ENCODE assay signal across 9 mouse cellular contexts in the genomic region with DNA sequence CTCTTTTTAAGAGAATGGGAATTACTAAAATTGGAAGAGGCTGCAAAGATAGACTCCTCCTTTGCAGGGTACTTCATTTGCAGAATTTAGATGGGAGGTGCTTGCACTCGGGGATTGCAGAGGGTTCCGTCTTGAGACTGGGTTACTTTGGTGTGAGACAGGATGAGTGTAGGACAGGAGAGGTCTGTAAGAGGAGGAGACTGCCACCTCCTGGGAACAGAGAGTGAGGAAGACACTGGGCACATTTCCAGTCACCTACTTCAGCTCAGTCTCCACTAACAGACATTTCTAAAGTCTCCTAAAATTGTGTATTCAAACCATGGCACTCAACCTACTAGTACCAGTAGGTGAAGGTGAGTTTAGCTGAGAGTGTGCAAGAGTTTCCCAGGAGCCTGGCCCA. TPM values are rescaled to one million over a fixed set of nuclear protein-coding genes. Genes with fewer than 3 reads are reported as not detected.
DNase-seq lines count a peak whose midpoint lies in the region; ATAC-seq and TF ChIP-seq lines count a peak whose summit lies in the region.
"Had no signal": no experiment of that assay in that cellular context is flagged by ENCODE, and none has a peak within 500 bp of the region (broad histone marks: within the 10 kb centered on the region; RNA-seq: fewer than 3 reads in every experiment).

No protein-coding gene starts in this region.

- TF ChIP-seq CTCF in midbrain, postnatal 0 days (IDR thresholded peaks at IDR 0.05) = no peak; the same call in 1 of the 2 replicates

- WGBS in liver, embryonic 15.5 days (ENCODE audit: insufficient replicate concordance) = 29% methylated on average over 2 of the region's 2 CpGs
- 81% methylated on average over 2 of the region's 2 CpGs for WGBS in midbrain, postnatal 0 days

- peak overlapping the region; percentile 64 for H3K27ac ChIP-seq in liver, embryonic 15.5 days (replicated peaks)
- H3K27ac ChIP-seq in midbrain, postnatal 0 days (ENCODE audit: low read depth, low read length) = no peak overlapping the region
- H3K27ac ChIP-seq: neural tube, embryonic 12.5 days had no signal

- no peaks in the 10 kb centered on the region for H3K9me3 ChIP-seq in erythroblast, embryonic 14.5 days (ENCODE audit: control insufficient read depth, low read length)
- H3K9me3 ChIP-seq in liver, embryonic 15.5 days (replicated peaks) = no peaks in the 10 kb centered on the region
- H3K9me3 ChIP-seq in midbrain, postnatal 0 days (ENCODE audit: low read length) = no peaks in the 10 kb centered on the region
- H3K9me3 ChIP-seq: neural tube, embryonic 12.5 days had no signal

- peak; percentile 32 to 49 for DNase-seq in left cerebral cortex, adult 18-20 months (ENCODE audit: low spot score in 2 of 2)
- DNase-seq in left cerebral cortex, adult 11 months (ENCODE audit: low spot score) = no peak
- DNase-seq in MN1 (ENCODE audit: low spot score) = peak; percentile 53
- DNase-seq in cerebellum, postnatal 36 days = no peak
- no peak for DNase-seq in midbrain, postnatal 0 days (ENCODE audit: low spot score)

- no peak overlapping the region for H3K4me2 ChIP-seq in liver, embryonic 15.5 days
- no peak overlapping the region for H3K4me2 ChIP-seq in midbrain, postnatal 0 days (ENCODE audit: low read depth, low read length, poor library complexity, severe bottlenecking)
- H3K4me2 ChIP-seq: neural tube, embryonic 12.5 days had no signal

- peak overlapping the region; percentile 28; the same call in 1 of the 2 replicates for H3K9ac ChIP-seq in liver, embryonic 15.5 days
- no peak overlapping the region for H3K9ac ChIP-seq in midbrain, postnatal 0 days (replicated peaks; ENCODE audit: low read length, poor library complexity, severe bottlenecking)
- H3K9ac ChIP-seq: neural tube, embryonic 12.5 days had no signal

- H3K27me3 ChIP-seq in erythroblast, embryonic 14.5 days (ENCODE audit: control insufficient read depth) = no peaks in the 10 kb centered on the region
- H3K27me3 ChIP-seq in liver, embryonic 15.5 days = no peaks in the 10 kb centered on the region
- H3K27me3 ChIP-seq in midbrain, postnatal 0 days (ENCODE audit: insufficient read depth, low read length) = no peaks in the 10 kb centered on the region
- H3K27me3 ChIP-seq: neural tube, embryonic 12.5 days had no signal

- ATAC-seq in erythroblast, adult 5-6 weeks (replicated peaks; ENCODE audit: low FRiP score, poor library complexity, severe bottlenecking) = no peak
- peak; percentile 52; the same call in 1 of the 2 replicates for ATAC-seq in liver, embryonic 15.5 days (ENCODE audit: insufficient read depth)
- ATAC-seq in midbrain, postnatal 0 days (ENCODE audit: low FRiP score) = no peak

- peaks cover 86% of the 10 kb centered on the region for H3K4me1 ChIP-seq in erythroblast, embryonic 14.5 days (ENCODE audit: control insufficient read depth)
- peaks cover 92% of the 10 kb centered on the region for H3K4me1 ChIP-seq in liver, embryonic 15.5 days (replicated peaks)
- H3K4me1 ChIP-seq in midbrain, postnatal 0 days (ENCODE audit: insufficient read depth, low read length) = peaks cover 11% of the 10 kb centered on the region; the same call in 1 of the 2 replicates
- H3K4me1 ChIP-seq: neural tube, embryonic 12.5 days had no signal

- H3K4me3 ChIP-seq in erythroblast, embryonic 14.5 days (replicated peaks) = peak overlapping the region; percentile 6
- H3K4me3 ChIP-seq in liver, embryonic 15.5 days (replicated peaks) = no peak overlapping the region
- H3K4me3 ChIP-seq in midbrain, postnatal 0 days (ENCODE audit: low read depth, low read length) = no peak overlapping the region
- H3K4me3 ChIP-seq: neural tube, embryonic 12.5 days had no signal

- H3K36me3 ChIP-seq in erythroblast, embryonic 14.5 days (ENCODE audit: control insufficient read depth) = peaks cover 59% of the 10 kb centered on the region
- H3K36me3 ChIP-seq in liver, embryonic 15.5 days (replicated peaks) = no peaks in the 10 kb centered on the region
- H3K36me3 ChIP-seq in midbrain, postnatal 0 days (ENCODE audit: insufficient read depth, low read length) = no peaks in the 10 kb centered on the region
- H3K36me3 ChIP-seq: neural tube, embryonic 12.5 days had no signal

RNA-seq across cellular contexts. Expression of a gene that starts 9.4 kb away (rescaled TPM):
- 31.7 and 32.8 TPM in 2 replicates for polyA plus RNA-seq in erythroblast, embryonic 14.5 days (2012)
- 24.0 and 31.6 TPM in 2 replicates for total RNA-seq in erythroblast, adult 5-6 weeks (2015; ENCODE audit: low replicate concordance)
- total RNA-seq in erythroblast, adult 5-6 weeks (2017; ENCODE audit: low replicate concordance) = 13.2 and 13.4 TPM in 2 replicates
- total RNA-seq in left cerebral cortex, adult 18-20 months (2021) = 10 to 100 TPM; 87.5 to 89.1 TPM
- 17.3 and 19.8 TPM in 2 replicates for polyA plus RNA-seq in liver, embryonic 15.5 days (2015; fragmentation: Nextera tagmentation; extraction: Ambion mirVana)
- total RNA-seq in midbrain, postnatal 0 days (2014; rRNA removed) = 51.8 and 53.1 TPM in 2 replicates
- 14.7 and 15.7 TPM in 2 replicates for polyA plus RNA-seq in midbrain, postnatal 0 days (2015; fragmentation: Nextera tagmentation; extraction: Ambion mirVana)

Comparison
In these comparisons a context has a peak if more than half of its experiments do, and no peak if none do; other contexts are left out.
1. DNase-seq: peak in left cerebral cortex, adult 18-20 months (2 of 2) and MN1 (single experiment); none in left cerebral cortex, adult 11 months (single experiment), cerebellum, postnatal 36 days (0 of 2) and midbrain, postnatal 0 days (single experiment).